Mouse (Mus musculus): ENCODE results near the gene Asb10. TPM values are rescaled to one million over a fixed set of nuclear protein-coding genes. Genes with fewer than 3 reads are reported as not detected.
A peak's percentile ranks its signal among the peaks of the same experiment; 100 is the strongest.

The Asb10 gene
- total and polyA plus RNA-seq, 3 experiments = 0.12 to 0.32 TPM; not detected in 1

DNA sequence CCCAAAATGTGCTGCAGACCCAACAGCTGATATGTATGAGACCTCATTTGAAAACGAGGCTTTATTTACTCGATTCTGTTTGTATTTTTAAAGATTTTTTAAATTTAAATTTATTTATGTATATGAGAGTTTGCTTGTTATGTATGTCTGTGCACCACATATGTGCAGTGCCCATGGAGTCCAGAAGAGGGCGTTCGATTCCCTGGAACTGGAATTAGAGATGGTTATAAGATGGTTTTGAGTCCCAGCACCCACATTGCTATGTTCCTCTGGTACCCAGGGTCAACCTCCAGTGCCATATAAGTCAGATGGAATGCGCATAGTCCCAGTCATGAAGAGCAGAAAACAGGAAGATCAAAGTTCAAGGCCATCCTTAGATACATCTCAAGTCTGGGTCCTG is 6.5 kb downstream of the Asb10 start:
- Histone ChIP-seq H3K27ac (ENCODE audit: control insufficient read depth, low read depth, low read length) (no peak overlapping the region), H3K79me2 (ENCODE audit: control insufficient read depth, insufficient read depth, low read length, poor library complexity) (no peaks in the 10 kb centered on the region), H3K36me3 (ENCODE audit: control insufficient read depth in 1 of 2, insufficient read depth in 2 of 2, low read length in 2 of 2) (peaks cover 0 to 6% of the 10 kb centered on the region in 2 experiments; a peak in 2 of 4 replicates), H3K9me3 (replicated peaks; ENCODE audit: insufficient read depth, low read length) (no peaks in the 10 kb centered on the region), H3K27me3 (ENCODE audit: control insufficient read depth in 1 of 2, insufficient read depth in 2 of 2, low read length in 2 of 2) (peaks cover 3 to 6% of the 10 kb centered on the region in 2 experiments), H3K4me3 (ENCODE audit: control insufficient read depth in 1 of 2, insufficient read depth in 1 of 2, low read depth in 2 of 2, low read length in 2 of 2) (no peak overlapping the region), H3K4me1 (ENCODE audit: control insufficient read depth in 1 of 2, insufficient read depth in 2 of 2, low read length in 2 of 2) (peaks cover 0 to 4% of the 10 kb centered on the region in 2 experiments; a peak in 2 of 4 replicates), H3K9ac (ENCODE audit: control insufficient read depth, low read depth, low read length, poor library complexity, severe bottlenecking) (no peak overlapping the region)
- peak; percentile 61 for DNase-seq (ENCODE audit: low read depth, low spot score)
- TF ChIP-seq CHD2 (IDR thresholded peaks at IDR 0.05; ENCODE audit: low read length) (no peak), ELF1 (IDR thresholded peaks at IDR 0.05; ENCODE audit: low read depth, low read length) (no peak), UBTF (IDR thresholded peaks at IDR 0.05; ENCODE audit: borderline replicate concordance, insufficient read depth, low read depth, low read length) (no peak), TAL1 (IDR thresholded peaks at IDR 0.05; ENCODE audit: low read length) (no peak), CHD1 (IDR thresholded peaks at IDR 0.05; ENCODE audit: low read depth, low read length) (no peak), ZKSCAN1 (IDR thresholded peaks at IDR 0.05; ENCODE audit: low read depth, low read length) (no peak), CTCF (IDR thresholded peaks at IDR 0.05 in 2 of 3, conservative IDR thresholded peaks at IDR 0.05 in 1 of 3; ENCODE audit: control insufficient read depth in 1 of 3, insufficient read depth in 1 of 3, low read depth in 2 of 3, low read length in 3 of 3, poor library complexity in 1 of 3, severe bottlenecking in 1 of 3) (peak; percentile 57 to 66 (median 64)), NRF1 (IDR thresholded peaks at IDR 0.05; ENCODE audit: insufficient read depth, low read depth, low read length, poor library complexity, severe bottlenecking) (no peak), GATA1 (IDR thresholded peaks at IDR 0.05; ENCODE audit: low read depth, low read length) (no peak), JUND (IDR thresholded peaks at IDR 0.05; ENCODE audit: low read depth, low read length) (no peak), RCOR1 (IDR thresholded peaks at IDR 0.05; ENCODE audit: low read depth, low read length) (no peak), RAD21 (IDR thresholded peaks at IDR 0.05; ENCODE audit: low read depth, low read length) (peak; percentile 51), SIN3A (IDR thresholded peaks at IDR 0.05; ENCODE audit: low read length) (no peak), MYC (IDR thresholded peaks at IDR 0.05; ENCODE audit: low read depth, low read length) (no peak), SMC3 (IDR thresholded peaks at IDR 0.05; ENCODE audit: low read depth, low read length) (peak; percentile 70), E2F4 (IDR thresholded peaks at IDR 0.05; ENCODE audit: borderline replicate concordance, low read depth, low read length) (no peak), GABPA (IDR thresholded peaks at IDR 0.05; ENCODE audit: low read depth, low read length) (no peak), MYB (IDR thresholded peaks at IDR 0.05; ENCODE audit: low read depth, low read length) (no peak), POLR2AphosphoS5 (IDR thresholded peaks at IDR 0.05; ENCODE audit: borderline replicate concordance, low read depth, low read length) (no peak), ZC3H11A (IDR thresholded peaks at IDR 0.05; ENCODE audit: low read depth, low read length) (peak; percentile 61), MAFK (IDR thresholded peaks at IDR 0.05; ENCODE audit: borderline replicate concordance, low read depth, low read length) (no peak), USF1 (IDR thresholded peaks at IDR 0.05; ENCODE audit: low read depth, low read length) (no peak), TBP (IDR thresholded peaks at IDR 0.05; ENCODE audit: low read depth, low read length) (no peak), EP300 (IDR thresholded peaks at IDR 0.05; ENCODE audit: low read depth in 1 of 2, low read length in 2 of 2) (no peak)
